Mouse (Mus musculus) lung, embryonic 15.5 days (tissue): ENCODE results near the gene Retreg2. TPM values are rescaled to one million over a fixed set of nuclear protein-coding genes. Genes with fewer than 3 reads are reported as not detected.

ENCODE experiments used
- ATAC-seq: fragments of 200-750 bp; cut with Nextera tagmentation; 2 replicates; pipeline ENCODE4 v1.8.0; 2017; ENCODE audit warnings: moderate number of reproducible peaks, borderline replicate concordance; ENCODE audit not compliant: low FRiP score, low TSS enrichment; ENCODE audit errors: extremely low read depth
- H3K27ac ChIP-seq: fragments of 300-500 bp; sonication (generic); 2 replicates; pipeline ENCODE4 v1.5.1; 2015; ENCODE audit warnings: moderate library complexity, mild to moderate bottlenecking, inconsistent platforms
- H3K27me3 ChIP-seq: fragments of 300-500 bp; sonication (generic); 2 replicates; pipeline ENCODE4 v1.6.1; 2015; ENCODE audit warnings: inconsistent platforms
- H3K36me3 ChIP-seq: fragments of 300-500 bp; sonication (generic); 2 replicates; pipeline ENCODE4 v1.6.1; 2015; ENCODE audit warnings: inconsistent platforms
- H3K4me1 ChIP-seq: fragments of 300-500 bp; sonication (generic); 2 replicates; pipeline ENCODE4 v1.6.1; 2015; ENCODE audit warnings: inconsistent platforms
- H3K4me2 ChIP-seq: fragments of 300-500 bp; sonication (generic); 2 replicates; pipeline ENCODE4 v1.6.1; 2015; ENCODE audit warnings: inconsistent platforms, mild to moderate bottlenecking, moderate library complexity
- H3K4me3 ChIP-seq: fragments of 300-500 bp; sonication (generic); 2 replicates; pipeline ENCODE4 v1.5.1; 2015; ENCODE audit warnings: mild to moderate bottlenecking, inconsistent platforms
- H3K9ac ChIP-seq: fragments of 300-500 bp; sonication (generic); 2 replicates; pipeline ENCODE4 v1.6.1; 2015; ENCODE audit warnings: inconsistent platforms
- H3K9me3 ChIP-seq: fragments of 300-500 bp; sonication (generic); 2 replicates; pipeline ENCODE4 v1.6.1; 2016; ENCODE audit warnings: inconsistent platforms
- WGBS: fragments of 180-500 bp; shearing (Covaris S2); methylation state at CpG from one replicate; pipeline ENCODE4 v1.1.7; 2015; 5-methylcytosine and 5-hydroxymethylcytosine counted together
- polyA plus RNA-seq: library from polyadenylated mRNA; unstranded; fragments of >200 nt; fragmentation: Nextera tagmentation; extraction: Ambion mirVana; gene quantifications from 2 replicates; pipeline ENCODE4 v1.2.1, GENCODE M21; 2015

Gene Retreg2
- polyA plus RNA-seq, result 48.6 and 49.8 TPM in 2 replicates

- Histone ChIP-seq H3K36me3 (peaks cover 55% of the 10 kb centered on the region), H3K4me1 (peaks cover 28% of the 10 kb centered on the region), H3K4me3 (peak within 1 kb of the TSS; percentile 67), H3K4me2 (peak within 1 kb of the TSS; percentile 89), H3K9ac (peak within 1 kb of the TSS; percentile 90), H3K9me3 (no peaks in the 10 kb centered on the region), H3K27ac (peak within 1 kb of the TSS; percentile 94), H3K27me3 (no peaks in the 10 kb centered on the region)
- peak; percentile 86 for ATAC-seq
- under 1% methylated on average over 86 of the region's 91 CpGs for WGBS
Measured at GRCm38 (mm10) chr1:75142301-75143261, at the start of gene Retreg2, which contains the start of gene Cnppd1. Gene Retreg2 (plus strand): TSS chr1:75142778. Gene Cnppd1 (minus strand): TSS chr1:75142711.

- no peaks in the 10 kb centered on the region for H3K27me3 ChIP-seq
- H3K4me3 ChIP-seq, result no peak overlapping the region
- no peak for ATAC-seq
- no peak overlapping the region for H3K9ac ChIP-seq
- H3K4me1 ChIP-seq, result peaks cover 6% of the 10 kb centered on the region
- no peaks in the 10 kb centered on the region for H3K36me3 ChIP-seq
- H3K9me3 ChIP-seq, result no peaks in the 10 kb centered on the region
- H3K4me2 ChIP-seq, result no peak overlapping the region
- WGBS, result 71% methylated on average over 3 of the region's 3 CpGs
- no peak overlapping the region for H3K27ac ChIP-seq
Measured at GRCm38 (mm10) chr1:75122211-75122610, 20.4 kb upstream of the Retreg2 start.

GRCm38 (mm10) chr1:75124346-75125321 is 17.9 kb upstream of the Retreg2 start, which contains the start of gene Nhej1:
Gene Nhej1 (minus strand): TSS chr1:75125200.
- Histone ChIP-seq H3K9ac (peak within 1 kb of the TSS; percentile 49), H3K36me3 (no peaks in the 10 kb centered on the region), H3K9me3 (no peaks in the 10 kb centered on the region), H3K4me1 (peaks cover 6% of the 10 kb centered on the region), H3K27ac (peak within 1 kb of the TSS; percentile 98), H3K4me3 (peak within 1 kb of the TSS; percentile 56), H3K4me2 (peak within 1 kb of the TSS; percentile 65), H3K27me3 (no peaks in the 10 kb centered on the region)
- WGBS, result 2% methylated on average over 56 of the region's 56 CpGs
- peak; percentile 97 for ATAC-seq

DNA sequence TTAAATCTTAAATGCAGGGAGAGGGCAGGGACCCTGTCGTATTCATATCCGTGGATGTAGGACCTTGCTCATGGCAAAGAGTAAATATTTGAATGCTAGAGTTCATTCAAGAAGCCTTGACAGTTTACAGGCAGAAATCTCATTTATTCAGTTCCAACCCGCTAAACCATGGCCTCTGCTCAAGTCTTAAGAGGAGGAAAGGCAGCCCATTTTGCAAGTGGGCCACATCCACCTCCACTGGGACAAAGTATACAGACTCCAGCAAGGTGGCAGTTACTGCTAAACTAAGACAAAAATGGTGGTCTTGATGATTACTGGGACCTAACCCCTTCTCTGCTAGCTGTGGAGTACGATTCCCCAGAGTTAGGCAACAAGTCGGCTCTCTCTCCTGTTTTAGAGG is 17.2 kb upstream of the Retreg2 start:
- Histone ChIP-seq H3K9ac (peak overlapping the region; percentile 14), H3K4me3 (peak overlapping the region; percentile 56), H3K4me2 (peak overlapping the region; percentile 65), H3K4me1 (peaks cover 6% of the 10 kb centered on the region), H3K36me3 (no peaks in the 10 kb centered on the region), H3K27ac (peak overlapping the region; percentile 98), H3K27me3 (no peaks in the 10 kb centered on the region), H3K9me3 (no peaks in the 10 kb centered on the region)
- ATAC-seq, result no peak
- WGBS, result 31% methylated on average over 5 of the region's 5 CpGs

- WGBS, result 73% methylated on average over 3 of the region's 3 CpGs
- no peak overlapping the region for H3K27ac ChIP-seq
- H3K27me3 ChIP-seq, result no peaks in the 10 kb centered on the region
- H3K36me3 ChIP-seq, result no peaks in the 10 kb centered on the region
- no peak for ATAC-seq
- no peak overlapping the region for H3K4me2 ChIP-seq
- H3K9ac ChIP-seq, result no peak overlapping the region
- no peak overlapping the region for H3K4me3 ChIP-seq
- peaks cover 6% of the 10 kb centered on the region for H3K4me1 ChIP-seq
- H3K9me3 ChIP-seq, result no peaks in the 10 kb centered on the region
Measured at GRCm38 (mm10) chr1:75128641-75129040, 13.9 kb upstream of the Retreg2 start.

GRCm38 (mm10) chr1:75133421-75134207 is 9.0 kb upstream of the Retreg2 start, which contains the start of gene Slc23a3:
Gene Slc23a3 (minus strand): TSS chr1:75133890.
- H3K9me3 ChIP-seq, result no peaks in the 10 kb centered on the region
- H3K27ac ChIP-seq, result no peak within 1 kb of the TSS
- H3K9ac ChIP-seq, result no peak within 1 kb of the TSS
- ATAC-seq, result no peak
- 38% methylated on average over 12 of the region's 12 CpGs for WGBS
- H3K4me2 ChIP-seq, result no peak within 1 kb of the TSS
- H3K36me3 ChIP-seq, result peaks cover 30% of the 10 kb centered on the region
- H3K4me1 ChIP-seq, result no peaks in the 10 kb centered on the region
- H3K4me3 ChIP-seq, result no peak within 1 kb of the TSS
- no peaks in the 10 kb centered on the region for H3K27me3 ChIP-seq

GRCm38 (mm10) chr1:75136293-75136692 is 6.3 kb upstream of the Retreg2 start:
- Histone ChIP-seq H3K27me3 (no peaks in the 10 kb centered on the region), H3K9ac (no peak overlapping the region), H3K4me2 (no peak overlapping the region), H3K4me1 (peaks cover 14% of the 10 kb centered on the region), H3K27ac (no peak overlapping the region), H3K9me3 (no peaks in the 10 kb centered on the region), H3K4me3 (no peak overlapping the region), H3K36me3 (peaks cover 41% of the 10 kb centered on the region)
- ATAC-seq, result no peak
- WGBS, result 67% methylated on average over 6 of the region's 6 CpGs

GRCm38 (mm10) chr1:75136730-75137129 is 5.8 kb upstream of the Retreg2 start:
- Histone ChIP-seq H3K36me3 (peaks cover 41% of the 10 kb centered on the region), H3K4me3 (no peak overlapping the region), H3K4me2 (no peak overlapping the region), H3K27ac (no peak overlapping the region), H3K9me3 (no peaks in the 10 kb centered on the region), H3K4me1 (peaks cover 14% of the 10 kb centered on the region), H3K9ac (no peak overlapping the region), H3K27me3 (no peaks in the 10 kb centered on the region)
- WGBS, result 34% methylated on average over 3 of the region's 3 CpGs
- no peak for ATAC-seq

GRCm38 (mm10) chr1:75138448-75138847 is 4.1 kb upstream of the Retreg2 start:
- H3K36me3 ChIP-seq, result peaks cover 41% of the 10 kb centered on the region
- 88% methylated on average over 2 of the region's 2 CpGs for WGBS

DNA sequence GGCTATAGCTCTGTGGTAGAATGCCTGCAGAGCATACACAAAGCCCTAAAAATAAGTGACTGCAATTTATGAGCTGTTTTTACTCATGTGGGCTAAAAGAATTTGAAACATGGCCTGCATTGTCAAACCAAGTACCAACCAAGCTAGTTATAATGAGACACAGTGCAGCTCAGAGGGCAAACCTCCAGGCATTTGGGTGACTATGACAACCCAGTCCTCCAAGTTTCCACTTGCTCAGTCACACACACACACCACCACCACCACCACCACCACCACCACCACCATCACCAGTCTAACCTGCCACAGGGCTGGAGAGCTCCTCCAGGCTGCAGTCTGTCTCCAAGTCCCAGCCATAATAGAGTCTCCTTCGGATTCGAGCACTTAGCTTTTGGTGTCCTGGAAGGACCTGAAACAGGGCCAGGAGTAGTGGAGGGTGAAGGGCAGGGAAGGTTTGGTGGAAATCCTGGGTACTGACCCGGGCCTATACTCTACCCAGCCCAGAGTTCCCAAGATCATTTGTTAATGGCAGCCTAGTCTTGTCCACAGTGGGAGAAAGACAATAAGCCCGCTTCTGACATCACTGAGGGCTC is 1.9 kb upstream of the Retreg2 start:
- Histone ChIP-seq H3K27ac (peak overlapping the region; percentile 94), H3K36me3 (peaks cover 53% of the 10 kb centered on the region), H3K9me3 (no peaks in the 10 kb centered on the region), H3K4me1 (peaks cover 28% of the 10 kb centered on the region), H3K4me3 (peak overlapping the region; percentile 67), H3K9ac (peak overlapping the region; percentile 90), H3K27me3 (no peaks in the 10 kb centered on the region), H3K4me2 (peak overlapping the region; percentile 89)
- no peak for ATAC-seq
- 57% methylated on average over 4 of the region's 4 CpGs for WGBS

More at GRCm38 (mm10) chr1:75138448-75138847, 4.1 kb upstream of the Retreg2 start:
- H3K27me3 ChIP-seq, result no peaks in the 10 kb centered on the region
- no peak overlapping the region for H3K4me3 ChIP-seq
- no peak for ATAC-seq
- no peak overlapping the region for H3K27ac ChIP-seq
- no peaks in the 10 kb centered on the region for H3K9me3 ChIP-seq
- H3K9ac ChIP-seq, result no peak overlapping the region
- no peak overlapping the region for H3K4me2 ChIP-seq
- H3K4me1 ChIP-seq, result peaks cover 18% of the 10 kb centered on the region
